9 mouse cellular contexts compared by ENCODE assay signal in the genomic region with DNA sequence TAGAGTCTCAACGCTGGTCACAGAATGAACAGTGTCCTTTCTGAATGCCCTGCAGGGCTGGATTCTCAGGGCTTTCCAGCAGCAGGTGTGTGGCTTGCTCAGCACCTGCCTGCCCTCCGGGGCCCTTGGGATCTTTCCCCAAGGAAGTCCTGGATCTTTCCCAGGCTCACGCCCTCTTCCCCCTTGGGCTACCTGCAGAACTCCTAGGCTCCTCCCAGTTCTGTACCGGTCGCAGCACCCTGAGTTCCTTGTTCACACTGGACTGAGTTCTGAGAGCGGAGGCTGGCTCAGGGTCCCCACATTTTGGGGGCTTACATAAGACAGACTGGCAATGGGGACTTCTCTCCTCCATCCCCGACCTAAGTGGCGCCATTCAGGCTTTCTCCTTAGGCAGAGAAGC. TPM values are rescaled to one million over a fixed set of nuclear protein-coding genes. Genes with fewer than 3 reads are reported as not detected.
DNase-seq lines count a peak whose midpoint lies in the region; ATAC-seq and TF ChIP-seq lines count a peak whose summit lies in the region.
"Had no signal": no experiment of that assay in that cellular context is flagged by ENCODE, and none has a peak within 500 bp of the region (broad histone marks: within the 10 kb centered on the region; RNA-seq: fewer than 3 reads in every experiment).

No protein-coding gene starts in this region.

- ATAC-seq in heart, embryonic 13.5 days (ENCODE audit: extremely low read depth, insufficient number of reproducible peaks, low FRiP score, low TSS enrichment), result no peak
- ATAC-seq in embryonic facial prominence, embryonic 11.5 days (replicated peaks; ENCODE audit: insufficient number of reproducible peaks, low FRiP score, low TSS enrichment, low read depth), result no peak
- no peak for ATAC-seq in hindbrain, embryonic 15.5 days (ENCODE audit: low FRiP score, low read depth)
- ATAC-seq in midbrain, postnatal 0 days (ENCODE audit: low FRiP score), result no peak

- H3K36me3 ChIP-seq in heart, embryonic 13.5 days, result peaks cover 43% of the 10 kb centered on the region
- H3K36me3 ChIP-seq in embryonic facial prominence, embryonic 11.5 days (replicated peaks; ENCODE audit: control insufficient read depth, insufficient read depth, low read depth, low read length), result peaks cover 3% of the 10 kb centered on the region; the same call in 1 of the 2 replicates
- peaks cover 22% of the 10 kb centered on the region; the same call in 1 of the 2 replicates for H3K36me3 ChIP-seq in hindbrain, embryonic 15.5 days
- peaks cover 18% of the 10 kb centered on the region for H3K36me3 ChIP-seq in midbrain, postnatal 0 days (ENCODE audit: insufficient read depth, low read length)
- H3K36me3 ChIP-seq: G1E had no signal

- no peaks in the 10 kb centered on the region for H3K27me3 ChIP-seq in heart, embryonic 13.5 days (replicated peaks)
- H3K27me3 ChIP-seq in embryonic facial prominence, embryonic 11.5 days (ENCODE audit: control insufficient read depth, insufficient read depth, low read length), result no peaks in the 10 kb centered on the region
- H3K27me3 ChIP-seq in hindbrain, embryonic 15.5 days, result no peaks in the 10 kb centered on the region
- H3K27me3 ChIP-seq in midbrain, postnatal 0 days (ENCODE audit: insufficient read depth, low read length), result no peaks in the 10 kb centered on the region

- WGBS in heart, embryonic 13.5 days, result 66% methylated on average over 8 of the region's 8 CpGs
- WGBS in embryonic facial prominence, embryonic 11.5 days, result 62% methylated on average over 8 of the region's 8 CpGs
- 59% methylated on average over 8 of the region's 8 CpGs for WGBS in hindbrain, embryonic 15.5 days
- WGBS in midbrain, postnatal 0 days, result 58% methylated on average over 8 of the region's 8 CpGs

- H3K27ac ChIP-seq in heart, embryonic 13.5 days (replicated peaks), result peak overlapping the region; percentile 86
- H3K27ac ChIP-seq in embryonic facial prominence, embryonic 11.5 days (replicated peaks; ENCODE audit: low read depth, low read length), result peak overlapping the region; percentile 57; the same call in 1 of the 2 replicates
- peak overlapping the region; percentile 80 for H3K27ac ChIP-seq in hindbrain, embryonic 15.5 days (replicated peaks)
- peak overlapping the region; percentile 39; the same call in 1 of the 2 replicates for H3K27ac ChIP-seq in midbrain, postnatal 0 days (ENCODE audit: low read depth, low read length)

- no peaks in the 10 kb centered on the region for H3K9me3 ChIP-seq in heart, embryonic 13.5 days
- H3K9me3 ChIP-seq in embryonic facial prominence, embryonic 11.5 days (replicated peaks; ENCODE audit: control insufficient read depth, low read length), result no peaks in the 10 kb centered on the region
- no peaks in the 10 kb centered on the region for H3K9me3 ChIP-seq in hindbrain, embryonic 15.5 days
- H3K9me3 ChIP-seq in midbrain, postnatal 0 days (ENCODE audit: low read length), result no peaks in the 10 kb centered on the region
- H3K9me3 ChIP-seq: G1E had no signal

- 0 out of 2 replicates have a peak overlapping the region, but pooled peaks have one; percentile 23 for H3K4me3 ChIP-seq in heart, embryonic 13.5 days
- no peak overlapping the region for H3K4me3 ChIP-seq in embryonic facial prominence, embryonic 11.5 days (ENCODE audit: low read depth, low read length)
- no peak overlapping the region for H3K4me3 ChIP-seq in hindbrain, embryonic 15.5 days
- H3K4me3 ChIP-seq in midbrain, postnatal 0 days (ENCODE audit: low read depth, low read length), result no peak overlapping the region

- H3K9ac ChIP-seq in heart, embryonic 13.5 days, result peak overlapping the region; percentile 60
- no peak overlapping the region; the same call in 1 of the 2 replicates for H3K9ac ChIP-seq in embryonic facial prominence, embryonic 11.5 days (replicated peaks; ENCODE audit: low read length)
- no peak overlapping the region for H3K9ac ChIP-seq in hindbrain, embryonic 15.5 days
- H3K9ac ChIP-seq in midbrain, postnatal 0 days (replicated peaks; ENCODE audit: low read length, poor library complexity, severe bottlenecking), result no peak overlapping the region

- H3K4me1 ChIP-seq in heart, embryonic 13.5 days, result peaks cover 58% of the 10 kb centered on the region
- peaks cover 7% of the 10 kb centered on the region for H3K4me1 ChIP-seq in embryonic facial prominence, embryonic 11.5 days (ENCODE audit: control insufficient read depth, insufficient read depth, low read length)
- peaks cover 61% of the 10 kb centered on the region for H3K4me1 ChIP-seq in hindbrain, embryonic 15.5 days (replicated peaks)
- H3K4me1 ChIP-seq in midbrain, postnatal 0 days (ENCODE audit: insufficient read depth, low read length), result 0 out of 2 replicates have a peak, but pooled peaks cover 2% of the 10 kb centered on the region

- intact Hi-C loops in heart, postnatal 14 days (cut with DNase I), result no loop called here

- DNase-seq in heart, postnatal 14 days, result no peak
- DNase-seq in embryonic facial prominence, embryonic 11.5 days (ENCODE audit: low spot score), result no peak
- no peak for DNase-seq in midbrain, postnatal 0 days (ENCODE audit: low spot score)
- no peak for DNase-seq in urinary bladder, postnatal 14 days (ENCODE audit: low spot score)
- no peak for DNase-seq in testis, postnatal 10 days (ENCODE audit: low spot score)
- no peak for DNase-seq in ovary, postnatal 10 days (ENCODE audit: low spot score)

- no peak for TF ChIP-seq CTCF in midbrain, postnatal 0 days (IDR thresholded peaks at IDR 0.05)

- H3K4me2 ChIP-seq in heart, embryonic 13.5 days, result peak overlapping the region; percentile 60
- no peak overlapping the region for H3K4me2 ChIP-seq in embryonic facial prominence, embryonic 11.5 days (ENCODE audit: low read depth, low read length)
- H3K4me2 ChIP-seq in hindbrain, embryonic 15.5 days, result no peak overlapping the region
- H3K4me2 ChIP-seq in midbrain, postnatal 0 days (ENCODE audit: low read depth, low read length, poor library complexity, severe bottlenecking), result no peak overlapping the region

RNA-seq across cellular contexts. Expression of a gene that starts 19.9 kb away (rescaled TPM):
- polyA plus RNA-seq in heart, embryonic 13.5 days (2015; fragmentation: Nextera tagmentation; extraction: Ambion mirVana), result 2.6 TPM in 2 replicates
- 10 to 100 TPM; 22.8 to 23.8 TPM for total RNA-seq in heart, postnatal 14 days (2021)
- 5.4 and 5.6 TPM in 2 replicates for polyA plus RNA-seq in embryonic facial prominence, embryonic 11.5 days (2014; fragmentation: Nextera tagmentation; extraction: Ambion mirVana)
- polyA plus RNA-seq in hindbrain, embryonic 15.5 days (2015; fragmentation: Nextera tagmentation; extraction: Ambion mirVana), result 5.2 and 6.3 TPM in 2 replicates
- total RNA-seq in midbrain, postnatal 0 days (2014; rRNA removed), result 122 and 132 TPM in 2 replicates
- polyA plus RNA-seq in midbrain, postnatal 0 days (2015; fragmentation: Nextera tagmentation; extraction: Ambion mirVana), result 2.8 and 3.9 TPM in 2 replicates

RNA-seq across cellular contexts. Expression of a gene that starts 27.7 kb away (rescaled TPM):
- polyA plus RNA-seq in heart, embryonic 13.5 days (2015; fragmentation: Nextera tagmentation; extraction: Ambion mirVana), result not detected in 2 replicates
- total RNA-seq in heart, postnatal 14 days (2021), result not detected
- not detected in 2 replicates for polyA plus RNA-seq in embryonic facial prominence, embryonic 11.5 days (2014; fragmentation: Nextera tagmentation; extraction: Ambion mirVana)
- polyA plus RNA-seq in hindbrain, embryonic 15.5 days (2015; fragmentation: Nextera tagmentation; extraction: Ambion mirVana), result not detected in 2 replicates
- not detected in 2 replicates for total RNA-seq in midbrain, postnatal 0 days (2014; rRNA removed)
- polyA plus RNA-seq in midbrain, postnatal 0 days (2015; fragmentation: Nextera tagmentation; extraction: Ambion mirVana), result not detected in 2 replicates
- total RNA-seq: G1E had no signal
- polyA plus RNA-seq: G1E had no signal

RNA-seq across cellular contexts. Expression of a gene that starts 52.2 kb away (rescaled TPM):
- 30.2 and 33.6 TPM in 2 replicates for polyA plus RNA-seq in heart, embryonic 13.5 days (2015; fragmentation: Nextera tagmentation; extraction: Ambion mirVana)
- total RNA-seq in heart, postnatal 14 days (2021), result 1 to 10 TPM; 3.9 to 4.1 TPM
- 56.5 and 63.5 TPM in 2 replicates for polyA plus RNA-seq in embryonic facial prominence, embryonic 11.5 days (2014; fragmentation: Nextera tagmentation; extraction: Ambion mirVana)
- 11.0 and 13.2 TPM in 2 replicates for polyA plus RNA-seq in hindbrain, embryonic 15.5 days (2015; fragmentation: Nextera tagmentation; extraction: Ambion mirVana)
- 5.3 and 8.8 TPM in 2 replicates for total RNA-seq in midbrain, postnatal 0 days (2014; rRNA removed)
- 7.2 and 7.8 TPM in 2 replicates for polyA plus RNA-seq in midbrain, postnatal 0 days (2015; fragmentation: Nextera tagmentation; extraction: Ambion mirVana)
